Mouse (Mus musculus) intestine, postnatal 0 days (tissue): ENCODE data around the gene Rwdd2b. TPM values are rescaled to one million over a fixed set of nuclear protein-coding genes. Genes with fewer than 3 reads are reported as not detected.
A peak's percentile ranks its signal among the peaks of the same experiment; 100 is the strongest.

Experiments
- ATAC-seq: fragments of 200-750 bp; cut with Nextera tagmentation; 2 replicates; pipeline ENCODE4 v1.8.0; 2017; ENCODE audit warnings: mild to moderate bottlenecking, moderate TSS enrichment, moderate library complexity
- H3K27ac ChIP-seq: fragments of 300-500 bp; sonication (generic); 2 replicates; pipeline ENCODE4 v1.5.1; 2014; ENCODE audit warnings: mild to moderate bottlenecking, low read depth, low read length, moderate library complexity
- H3K27me3 ChIP-seq: fragments of 300-500 bp; sonication (generic); replicated peaks from 2 replicates; pipeline ENCODE4 v1.6.1; 2014; ENCODE audit warnings: low read length, mixed read lengths; ENCODE audit not compliant: control insufficient read depth, insufficient read depth
- H3K36me3 ChIP-seq: fragments of 300-500 bp; sonication (generic); 2 replicates; pipeline ENCODE4 v1.6.1; 2014; ENCODE audit warnings: mild to moderate bottlenecking, moderate library complexity; ENCODE audit not compliant: control insufficient read depth, insufficient read depth
- H3K4me1 ChIP-seq: fragments of 300-500 bp; sonication (generic); replicated peaks from 2 replicates; pipeline ENCODE4 v1.6.1; 2014; ENCODE audit warnings: antibody characterized with exemption, low read length, mixed read lengths; ENCODE audit not compliant: control insufficient read depth, insufficient read depth
- H3K4me2 ChIP-seq: fragments of 300-500 bp; sonication (generic); replicated peaks from 2 replicates; pipeline ENCODE4 v1.6.1; 2014; ENCODE audit warnings: low read depth, mild to moderate bottlenecking, moderate library complexity
- H3K4me3 ChIP-seq: fragments of 300-500 bp; sonication (generic); 2 replicates; pipeline ENCODE4 v1.5.1; 2014; ENCODE audit warnings: low read depth, low read length
- H3K9ac ChIP-seq: fragments of 300-500 bp; sonication (generic); 2 replicates; pipeline ENCODE4 v1.6.1; 2014; ENCODE audit warnings: mild to moderate bottlenecking, low read depth, low read length
- H3K9me3 ChIP-seq: fragments of 300-500 bp; sonication (generic); 2 replicates; pipeline ENCODE4 v1.6.1; 2016; ENCODE audit warnings: mixed run types; ENCODE audit not compliant: control insufficient read depth
- CTCF ChIP-seq: sonication (generic); IDR thresholded peaks from 2 replicates; pipeline ENCODE4 v1.5.1; 2016; ENCODE audit warnings: low read depth, mild to moderate bottlenecking, control low read depth, antibody characterized with exemption, moderate library complexity
- WGBS: fragments of 180-500 bp; shearing (Covaris S2); extraction: QIAGEN DNeasy Blood & Tissue Kit; methylation state at CpG from one replicate; pipeline ENCODE4 v1.1.7; 2014; 5-methylcytosine and 5-hydroxymethylcytosine counted together
- polyA plus RNA-seq: library from polyadenylated mRNA; unstranded; fragments of >200 nt; fragmentation: Nextera tagmentation; extraction: Ambion mirVana; gene quantifications from 2 replicates; pipeline ENCODE4 v1.2.1, GENCODE M21; 2015

The Rwdd2b gene
- polyA plus RNA-seq, 1 experiment from 2014 or later: 21.1 TPM

- Histone ChIP-seq H3K4me2 (no peak overlapping the region), H3K9me3 (no peaks in the 10 kb centered on the region), H3K36me3 (no peaks in the 10 kb centered on the region), H3K4me3 (no peak overlapping the region), H3K27me3 (no peaks in the 10 kb centered on the region), H3K9ac (no peak overlapping the region), H3K4me1 (peaks cover 13% of the 10 kb centered on the region), H3K27ac (no peak overlapping the region)
- ATAC-seq: peak; percentile 28; the same call in 1 of the 2 replicates
- TF ChIP-seq CTCF: no peak
Measured at GRCm38 (mm10) chr16:87443245-87443644, 2.9 kb upstream of the Rwdd2b start.

DNA sequence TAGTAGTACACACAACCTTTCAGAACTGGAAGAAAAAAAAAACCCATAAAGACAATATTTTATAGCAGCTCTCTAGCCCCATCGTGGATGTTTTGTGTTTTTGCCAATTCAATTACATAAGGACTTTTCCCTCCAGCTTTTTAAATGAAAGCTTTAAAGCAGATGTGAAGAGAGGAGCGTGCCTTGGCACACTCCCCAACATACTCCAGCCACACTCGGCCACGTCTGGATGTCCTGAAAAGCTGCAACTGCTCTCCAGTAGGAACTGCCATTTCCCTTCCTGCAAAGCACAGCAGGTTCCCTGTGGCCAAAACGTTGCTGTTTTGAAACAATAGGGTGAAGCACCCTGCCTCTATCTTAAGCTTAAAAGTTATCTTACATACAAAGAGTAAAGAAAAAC is 1.9 kb upstream of the Rwdd2b start:
- H3K9ac ChIP-seq: no peak overlapping the region
- no peaks in the 10 kb centered on the region for H3K9me3 ChIP-seq
- 41% methylated on average over 5 of the region's 5 CpGs for WGBS
- H3K36me3 ChIP-seq: no peaks in the 10 kb centered on the region
- H3K27ac ChIP-seq: no peak overlapping the region
- no peak overlapping the region for H3K4me3 ChIP-seq
- no peaks in the 10 kb centered on the region for H3K27me3 ChIP-seq
- no peak for ATAC-seq
- H3K4me1 ChIP-seq: peaks cover 13% of the 10 kb centered on the region
- no peak for TF ChIP-seq CTCF
- H3K4me2 ChIP-seq: no peak overlapping the region

DNA sequence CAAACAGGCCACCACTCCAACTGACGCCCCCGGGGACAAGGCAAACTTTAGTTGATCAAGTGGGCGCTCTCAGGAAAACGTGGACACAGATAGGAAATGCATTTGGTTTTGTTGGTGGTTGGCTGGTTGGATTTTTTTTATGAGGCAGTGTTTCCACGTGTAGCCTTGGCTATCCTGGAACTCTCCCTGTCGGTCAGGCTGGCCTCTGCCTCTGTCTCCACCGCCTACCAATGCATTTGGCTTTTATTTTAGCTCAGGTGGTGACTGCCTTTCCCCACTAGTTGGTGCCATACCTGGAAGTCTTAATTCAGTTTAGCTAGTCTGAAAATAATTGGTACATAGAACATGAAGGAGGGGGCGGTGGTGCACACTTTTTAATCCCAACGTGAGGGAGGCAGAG is 716 bp upstream of the Rwdd2b start:
- Histone ChIP-seq H3K27ac (peak overlapping the region; percentile 91; the same call in 1 of the 2 replicates), H3K36me3 (peaks cover 1% of the 10 kb centered on the region; the same call in 1 of the 2 replicates), H3K4me1 (peaks cover 13% of the 10 kb centered on the region), H3K4me2 (peak overlapping the region; percentile 88), H3K9me3 (no peaks in the 10 kb centered on the region), H3K27me3 (no peaks in the 10 kb centered on the region), H3K4me3 (peak overlapping the region; percentile 74), H3K9ac (peak overlapping the region; percentile 73)
- ATAC-seq: no peak
- WGBS: 21% methylated on average over 9 of the region's 9 CpGs
- peak; percentile 63 for TF ChIP-seq CTCF

DNA sequence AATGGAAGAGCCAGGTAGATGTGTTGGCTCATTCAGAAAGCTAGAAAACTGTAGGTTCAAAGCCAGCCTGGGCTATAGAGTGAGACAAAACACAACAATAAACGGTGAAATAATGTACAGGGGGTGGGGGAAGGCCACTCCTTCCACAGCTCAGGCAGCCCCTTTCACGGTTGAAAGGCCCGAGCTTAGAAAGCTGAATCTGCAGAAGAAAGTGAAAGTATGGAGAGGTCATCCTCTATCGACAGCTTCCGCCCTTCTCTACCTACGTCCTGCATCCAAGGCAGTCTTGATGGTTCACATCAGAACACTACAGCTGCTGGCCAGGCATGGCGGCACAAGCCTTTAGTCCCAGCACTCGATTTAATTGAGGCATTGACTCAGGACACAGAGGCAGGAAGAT is 1.7 kb downstream of the Rwdd2b start:
- peaks cover 4% of the 10 kb centered on the region; the same call in 1 of the 2 replicates for H3K36me3 ChIP-seq
- no peak for ATAC-seq
- H3K4me3 ChIP-seq: no peak overlapping the region
- WGBS: 85% methylated on average over 8 of the region's 8 CpGs
- H3K27me3 ChIP-seq: no peaks in the 10 kb centered on the region
- H3K4me1 ChIP-seq: peaks cover 11% of the 10 kb centered on the region
- no peaks in the 10 kb centered on the region for H3K9me3 ChIP-seq
- no peak overlapping the region for H3K4me2 ChIP-seq
- H3K27ac ChIP-seq: no peak overlapping the region
- no peak overlapping the region for H3K9ac ChIP-seq
- no peak for TF ChIP-seq CTCF

GRCm38 (mm10) chr16:87437096-87437495 is 3.3 kb downstream of the Rwdd2b start:
- 93% methylated on average over 21 of the region's 21 CpGs for WGBS
- no peak for ATAC-seq
- no peak overlapping the region for H3K9ac ChIP-seq

DNA sequence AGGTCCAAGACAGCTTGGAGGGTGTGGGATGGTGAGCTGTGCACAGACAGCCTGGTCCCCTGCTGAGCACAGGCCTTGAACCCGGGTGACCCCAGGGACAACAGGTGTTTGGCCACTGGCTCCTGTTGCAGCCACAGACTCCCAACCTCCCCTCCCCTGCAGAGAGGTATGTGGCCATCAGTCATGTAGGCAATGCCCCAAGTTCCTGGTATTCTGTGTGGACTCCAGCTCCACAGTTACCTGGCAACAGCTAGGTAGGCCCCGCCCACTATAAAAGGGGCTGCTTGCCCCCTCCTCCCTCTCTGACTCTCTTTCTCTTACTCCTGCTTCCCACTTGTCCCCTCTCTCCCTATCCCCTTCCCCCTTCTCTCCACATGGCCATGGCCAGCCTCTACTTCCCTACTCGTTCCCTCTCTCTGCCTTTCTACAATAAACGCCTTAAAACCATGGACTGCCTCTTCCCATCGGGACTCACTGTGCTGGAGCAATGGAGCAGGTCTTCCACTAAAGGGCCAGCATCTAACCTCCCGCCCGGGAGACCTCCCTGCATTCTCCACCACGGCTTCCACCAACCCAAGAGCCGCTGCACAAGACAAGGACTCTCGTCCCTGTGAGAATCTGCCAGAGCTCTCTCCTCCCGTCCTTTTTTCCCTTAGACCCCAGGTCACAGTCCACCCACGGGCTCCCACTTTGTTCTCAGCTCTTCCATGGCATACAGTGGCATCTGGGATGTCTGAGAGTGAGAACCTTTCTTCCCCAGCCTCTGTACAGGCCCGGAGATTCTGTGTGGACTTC is 4.8 kb downstream of the Rwdd2b start:
- TF ChIP-seq CTCF: no peak
- H3K36me3 ChIP-seq: peaks cover 4% of the 10 kb centered on the region; the same call in 1 of the 2 replicates
- H3K4me3 ChIP-seq: no peak overlapping the region
- H3K4me2 ChIP-seq: no peak overlapping the region
- no peaks in the 10 kb centered on the region for H3K27me3 ChIP-seq
- H3K27ac ChIP-seq: no peak overlapping the region; the same call in 1 of the 2 replicates
- no peak overlapping the region for H3K9ac ChIP-seq
- H3K4me1 ChIP-seq: no peaks in the 10 kb centered on the region
- 77% methylated on average over 13 of the region's 13 CpGs for WGBS
- ATAC-seq: no peak; the same call in 1 of the 2 replicates
- H3K9me3 ChIP-seq: no peaks in the 10 kb centered on the region

More at GRCm38 (mm10) chr16:87437096-87437495, 3.3 kb downstream of the Rwdd2b start:
- Histone ChIP-seq H3K4me2 (no peak overlapping the region), H3K36me3 (peaks cover 4% of the 10 kb centered on the region; the same call in 1 of the 2 replicates), H3K4me1 (no peaks in the 10 kb centered on the region; the same call in 1 of the 2 replicates), H3K27ac (no peak overlapping the region), H3K4me3 (no peak overlapping the region), H3K27me3 (no peaks in the 10 kb centered on the region), H3K9me3 (no peaks in the 10 kb centered on the region)
- TF ChIP-seq CTCF: no peak
